Mouse (Mus musculus) liver, postnatal 0 days (tissue): ENCODE data around the gene Cacna1i. TPM values are rescaled to one million over a fixed set of nuclear protein-coding genes. Genes with fewer than 3 reads are reported as not detected.

Experiments used
- ATAC-seq: fragments of 200-750 bp; cut with Nextera tagmentation; 2 replicates; pipeline ENCODE4 v1.8.0; 2017; ENCODE audit warnings: mild to moderate bottlenecking, moderate library complexity
- DNase-seq: peaks from one replicate; pipeline ENCODE4 v3.0.0-alpha.2; 2016
- H3K27ac ChIP-seq: fragments of 300-500 bp; sonication (generic); 2 replicates; pipeline ENCODE4 v1.5.1; 2014; ENCODE audit warnings: antibody characterized with exemption, moderate library complexity, mild to moderate bottlenecking, low read depth
- H3K27me3 ChIP-seq: fragments of 300-500 bp; sonication (generic); 2 replicates; pipeline ENCODE4 v1.6.1; 2014; ENCODE audit warnings: low read length, control low read depth, mixed read lengths; ENCODE audit not compliant: insufficient read depth
- H3K36me3 ChIP-seq: fragments of 300-500 bp; sonication (generic); replicated peaks from 2 replicates; pipeline ENCODE4 v1.6.1; 2014; ENCODE audit warnings: mild to moderate bottlenecking, control low read depth, low read length, moderate library complexity, mixed read lengths; ENCODE audit not compliant: insufficient read depth
- H3K4me1 ChIP-seq: fragments of 300-500 bp; sonication (generic); 2 replicates; pipeline ENCODE4 v1.6.1; 2014; ENCODE audit warnings: antibody characterized with exemption, mild to moderate bottlenecking, control low read depth; ENCODE audit not compliant: insufficient read depth
- H3K4me2 ChIP-seq: fragments of 300-500 bp; sonication (generic); 2 replicates; pipeline ENCODE4 v1.6.1; 2014; ENCODE audit warnings: low read depth, mild to moderate bottlenecking, low read length, moderate library complexity, mixed read lengths
- H3K4me3 ChIP-seq: fragments of 300-500 bp; sonication (generic); 2 replicates; pipeline ENCODE4 v1.5.1; 2014; ENCODE audit warnings: low read depth, low read length
- H3K9ac ChIP-seq: fragments of 300-500 bp; sonication (generic); replicated peaks from 2 replicates; pipeline ENCODE4 v1.6.1; 2014; ENCODE audit warnings: mild to moderate bottlenecking, moderate library complexity
- H3K9me3 ChIP-seq: fragments of 300-500 bp; sonication (generic); 2 replicates; pipeline ENCODE4 v1.6.1; 2016; ENCODE audit warnings: mild to moderate bottlenecking, control low read depth, low read length, mixed read lengths
- CTCF ChIP-seq: sonication (generic); IDR thresholded peaks from 2 replicates; pipeline ENCODE4 v1.5.1; 2016; ENCODE audit warnings: antibody characterized with exemption, low read depth
- EP300 ChIP-seq: IDR thresholded peaks from 2 replicates; pipeline ENCODE4 v1.6.1; 2016; ENCODE audit warnings: antibody characterized with exemption, low read depth, mild to moderate bottlenecking
- WGBS: fragments of 180-500 bp; shearing (Covaris S2); extraction: QIAGEN DNeasy Blood & Tissue Kit; methylation state at CpG from one replicate; pipeline ENCODE4 v1.1.7; 2014; ENCODE audit not compliant: insufficient replicate concordance; 5-methylcytosine and 5-hydroxymethylcytosine counted together
- polyA plus RNA-seq: library from polyadenylated mRNA; unstranded; fragments of >200 nt; fragmentation: Nextera tagmentation; extraction: Ambion mirVana; gene quantifications from 2 replicates; pipeline ENCODE4 v1.2.1, GENCODE M21; 2015

The Cacna1i gene
- polyA plus RNA-seq, 1 experiment from 2014 or later: not detected

- H3K27me3 ChIP-seq: no peaks in the 10 kb centered on the region
- DNase-seq: peak; percentile 95
- peak within 1 kb of the TSS; percentile 56; the same call in 1 of the 2 replicates for H3K27ac ChIP-seq
- ATAC-seq: peak; percentile 92
- peaks cover 12% of the 10 kb centered on the region for H3K36me3 ChIP-seq
- peaks cover 20% of the 10 kb centered on the region for H3K4me1 ChIP-seq
- WGBS: 2% methylated on average over 65 of the region's 66 CpGs
- peak within 1 kb of the TSS; percentile 77 for H3K4me2 ChIP-seq
- TF ChIP-seq EP300: no peak
- TF ChIP-seq CTCF: no peak
- H3K9ac ChIP-seq: peak within 1 kb of the TSS; percentile 82
- no peaks in the 10 kb centered on the region for H3K9me3 ChIP-seq
- peak within 1 kb of the TSS; percentile 74 for H3K4me3 ChIP-seq
These were observed 23.1 kb upstream of the Cacna1i start, which contains the start of gene Rps19bp1 for GRCm38 (mm10) chr15:80263610-80264575. Rps19bp1 (minus strand) TSS chr15:80264315.

GRCm38 (mm10) chr15:80266281-80266680 is 20.8 kb upstream of the Cacna1i start:
- 0% methylated on average over 2 of the region's 2 CpGs for WGBS
- Histone ChIP-seq H3K36me3 (no peaks in the 10 kb centered on the region), H3K27me3 (no peaks in the 10 kb centered on the region), H3K4me1 (peaks cover 13% of the 10 kb centered on the region), H3K9me3 (peaks cover 3% of the 10 kb centered on the region; the same call in 1 of the 2 replicates), H3K4me3 (no peak overlapping the region), H3K9ac (no peak overlapping the region), H3K27ac (no peak overlapping the region), H3K4me2 (no peak overlapping the region)
- peak; percentile 80 for DNase-seq
- ATAC-seq: no peak
- no peak for TF ChIP-seq EP300
- peak; percentile 96 for TF ChIP-seq CTCF

- Histone ChIP-seq H3K27me3 (0 out of 2 replicates have a peak, but pooled peaks cover 3% of the 10 kb centered on the region), H3K9me3 (peaks cover 3% of the 10 kb centered on the region; the same call in 1 of the 2 replicates), H3K4me3 (no peak overlapping the region), H3K9ac (no peak overlapping the region), H3K4me2 (no peak overlapping the region), H3K36me3 (no peaks in the 10 kb centered on the region), H3K27ac (no peak overlapping the region), H3K4me1 (no peaks in the 10 kb centered on the region)
- TF ChIP-seq EP300: no peak
- no peak for TF ChIP-seq CTCF
- DNase-seq: no peak
- ATAC-seq: no peak
- WGBS: 75% methylated on average over 3 of the region's 3 CpGs
These were observed 15.1 kb upstream of the Cacna1i start for GRCm38 (mm10) chr15:80271858-80272396.

GRCm38 (mm10) chr15:80277107-80277506 is 9.9 kb upstream of the Cacna1i start:
- Histone ChIP-seq H3K4me2 (no peak overlapping the region), H3K9ac (no peak overlapping the region), H3K36me3 (no peaks in the 10 kb centered on the region), H3K27ac (no peak overlapping the region), H3K4me1 (no peaks in the 10 kb centered on the region), H3K27me3 (0 out of 2 replicates have a peak, but pooled peaks cover 10% of the 10 kb centered on the region), H3K4me3 (no peak overlapping the region), H3K9me3 (no peaks in the 10 kb centered on the region)
- 0 out of 2 replicates have a peak, but pooled peaks have one; percentile 15 for TF ChIP-seq CTCF
- no peak for TF ChIP-seq EP300
- ATAC-seq (no peak), DNase-seq (no peak)
- 40% methylated on average over 9 of the region's 9 CpGs for WGBS

GRCm38 (mm10) chr15:80277625-80278024 is 9.4 kb upstream of the Cacna1i start:
- H3K9ac ChIP-seq: no peak overlapping the region
- DNase-seq: peak; percentile 75

GRCm38 (mm10) chr15:80278121-80278759 is 8.8 kb upstream of the Cacna1i start:
- Histone ChIP-seq H3K4me1 (no peaks in the 10 kb centered on the region), H3K9ac (no peak overlapping the region), H3K27me3 (0 out of 2 replicates have a peak, but pooled peaks cover 10% of the 10 kb centered on the region), H3K9me3 (no peaks in the 10 kb centered on the region), H3K27ac (no peak overlapping the region), H3K4me2 (no peak overlapping the region), H3K4me3 (no peak overlapping the region), H3K36me3 (no peaks in the 10 kb centered on the region)
- TF ChIP-seq EP300 (no peak), CTCF (no peak)
- WGBS: 57% methylated on average over 5 of the region's 5 CpGs
- no peak for ATAC-seq
- no peak for DNase-seq

More at GRCm38 (mm10) chr15:80277625-80278024, 9.4 kb upstream of the Cacna1i start:
- 2% methylated on average over 6 of the region's 6 CpGs for WGBS
- Histone ChIP-seq H3K9me3 (no peaks in the 10 kb centered on the region), H3K4me3 (no peak overlapping the region), H3K4me2 (no peak overlapping the region), H3K27me3 (0 out of 2 replicates have a peak, but pooled peaks cover 10% of the 10 kb centered on the region), H3K27ac (no peak overlapping the region), H3K36me3 (no peaks in the 10 kb centered on the region), H3K4me1 (no peaks in the 10 kb centered on the region)
- ATAC-seq: no peak
- TF ChIP-seq CTCF: no peak
- no peak for TF ChIP-seq EP300
